Mouse (Mus musculus) ES-Bruce4 (cell line): ENCODE measurements at regions not wholly inside any gene's neighbourhood (a gene's known extent, or its start where the extent isn't known, plus 50 kb on each side); places are given as distances from the start of the nearest gene placed in this dataset.

Source experiments
- H3K27ac ChIP-seq: 2 replicates; pipeline ENCODE4 v1.5.1; 2012; ENCODE audit warnings: low read length, inconsistent platforms; ENCODE audit not compliant: insufficient read depth
- H3K27me3 ChIP-seq: 2 replicates; pipeline ENCODE4 v1.6.1; 2012; ENCODE audit warnings: mild to moderate bottlenecking, low read length, inconsistent platforms; ENCODE audit not compliant: control insufficient read depth, poor library complexity, insufficient read depth, severe bottlenecking
- H3K36me3 ChIP-seq: 2 replicates; pipeline ENCODE4 v1.6.1; 2012; ENCODE audit warnings: inconsistent platforms, mild to moderate bottlenecking, low read length, moderate library complexity; ENCODE audit not compliant: control insufficient read depth, poor library complexity, insufficient read depth, severe bottlenecking
- H3K4me1 ChIP-seq: one replicate; pipeline ENCODE4 v1.8.1; 2011; ENCODE audit warnings: low read length; ENCODE audit not compliant: control insufficient read depth, insufficient read depth
- H3K4me3 ChIP-seq: 2 replicates; pipeline ENCODE4 v1.5.1; 2011; ENCODE audit warnings: low read depth, mild to moderate bottlenecking, low read length
- H3K9ac ChIP-seq: 2 replicates; pipeline ENCODE4 v1.6.1; 2012; ENCODE audit warnings: low read depth, mild to moderate bottlenecking, inconsistent platforms; ENCODE audit not compliant: poor library complexity, severe bottlenecking
- H3K9me3 ChIP-seq: replicated peaks from 2 replicates; pipeline ENCODE4 v1.6.1; 2012; ENCODE audit warnings: mild to moderate bottlenecking, low read length, inconsistent platforms; ENCODE audit not compliant: control insufficient read depth, poor library complexity, insufficient read depth, severe bottlenecking
- CTCF ChIP-seq: IDR thresholded peaks from one replicate; pipeline ENCODE4 v1.8.1; 2011; ENCODE audit warnings: low read depth, low read length
- EP300 ChIP-seq: IDR thresholded peaks from 2 replicates; pipeline ENCODE4 v1.6.1; 2011; ENCODE audit warnings: low read depth, low read length; ENCODE audit not compliant: insufficient read depth
- POLR2A ChIP-seq: IDR thresholded peaks from one replicate; pipeline ENCODE4 v1.8.1; 2011; ENCODE audit warnings: low read length; ENCODE audit not compliant: insufficient read depth

- H3K27me3 ChIP-seq, result no peaks in the 10 kb centered on the region
- no peak overlapping the region for H3K4me3 ChIP-seq
- H3K36me3 ChIP-seq, result no peaks in the 10 kb centered on the region
- H3K9ac ChIP-seq, result no peak overlapping the region
- no peaks in the 10 kb centered on the region for H3K4me1 ChIP-seq
- H3K27ac ChIP-seq, result no peak overlapping the region
- H3K9me3 ChIP-seq, result no peaks in the 10 kb centered on the region
- TF ChIP-seq POLR2A (no peak), EP300 (no peak), CTCF (no peak)
Observed at GRCm38 (mm10) chr16:86377991-86378390, 476.4 kb upstream of the Adamts5 start.

- Histone ChIP-seq H3K27ac (no peak overlapping the region), H3K27me3 (no peaks in the 10 kb centered on the region)
- TF ChIP-seq EP300, result no peak
- no peak for TF ChIP-seq CTCF
- no peak for TF ChIP-seq POLR2A
Observed at GRCm38 (mm10) chr16:86371652-86372051, 470.0 kb upstream of the Adamts5 start.

GRCm38 (mm10) chr16:86368449-86368848 is 466.8 kb upstream of the Adamts5 start:
- H3K27ac ChIP-seq, result no peak overlapping the region
- TF ChIP-seq EP300, result no peak
- TF ChIP-seq POLR2A, result no peak
- no peak for TF ChIP-seq CTCF
- H3K9me3 ChIP-seq, result no peaks in the 10 kb centered on the region
- H3K36me3 ChIP-seq, result no peaks in the 10 kb centered on the region
- H3K9ac ChIP-seq, result no peak overlapping the region
- no peaks in the 10 kb centered on the region for H3K27me3 ChIP-seq
- H3K4me3 ChIP-seq, result no peak overlapping the region
- H3K4me1 ChIP-seq, result no peaks in the 10 kb centered on the region

More at GRCm38 (mm10) chr16:86371652-86372051, 470.0 kb upstream of the Adamts5 start:
- Histone ChIP-seq H3K4me1 (no peaks in the 10 kb centered on the region), H3K4me3 (no peak overlapping the region), H3K36me3 (no peaks in the 10 kb centered on the region), H3K9ac (no peak overlapping the region), H3K9me3 (no peaks in the 10 kb centered on the region)

- H3K9ac ChIP-seq, result no peak overlapping the region
- no peaks in the 10 kb centered on the region for H3K36me3 ChIP-seq
- no peak overlapping the region for H3K27ac ChIP-seq
- no peaks in the 10 kb centered on the region for H3K9me3 ChIP-seq
- no peaks in the 10 kb centered on the region for H3K27me3 ChIP-seq
- no peaks in the 10 kb centered on the region for H3K4me1 ChIP-seq
- no peak for TF ChIP-seq CTCF
- no peak for TF ChIP-seq POLR2A
- no peak for TF ChIP-seq EP300
- no peak overlapping the region for H3K4me3 ChIP-seq
Observed at GRCm38 (mm10) chr16:86366197-86366596, 464.6 kb upstream of the Adamts5 start.

- H3K9ac ChIP-seq, result no peak overlapping the region
- H3K4me1 ChIP-seq, result no peaks in the 10 kb centered on the region
- no peak overlapping the region for H3K27ac ChIP-seq
- no peaks in the 10 kb centered on the region for H3K27me3 ChIP-seq
- no peak overlapping the region for H3K4me3 ChIP-seq
- TF ChIP-seq POLR2A (no peak), EP300 (no peak), CTCF (no peak)
- H3K36me3 ChIP-seq, result no peaks in the 10 kb centered on the region
- H3K9me3 ChIP-seq, result no peaks in the 10 kb centered on the region
Observed at GRCm38 (mm10) chr16:86361099-86361498, 459.5 kb upstream of the Adamts5 start.

GRCm38 (mm10) chr16:86355036-86355435 is 453.4 kb upstream of the Adamts5 start:
- H3K27ac ChIP-seq, result no peak overlapping the region
- no peak overlapping the region for H3K4me3 ChIP-seq
- H3K9ac ChIP-seq, result no peak overlapping the region
- no peaks in the 10 kb centered on the region for H3K9me3 ChIP-seq
- H3K27me3 ChIP-seq, result no peaks in the 10 kb centered on the region
- no peaks in the 10 kb centered on the region for H3K4me1 ChIP-seq
- H3K36me3 ChIP-seq, result no peaks in the 10 kb centered on the region
- TF ChIP-seq POLR2A (no peak), EP300 (no peak), CTCF (no peak)
